Mouse (Mus musculus): ENCODE results near the gene Tktl1. TPM values are rescaled to one million over a fixed set of nuclear protein-coding genes. Genes with fewer than 3 reads are reported as not detected.
A peak's percentile ranks its signal among the peaks of the same experiment; 100 is the strongest.

Tktl1 gene
- polyA plus RNA-seq, 1 experiment = 0.07 TPM

DNA sequence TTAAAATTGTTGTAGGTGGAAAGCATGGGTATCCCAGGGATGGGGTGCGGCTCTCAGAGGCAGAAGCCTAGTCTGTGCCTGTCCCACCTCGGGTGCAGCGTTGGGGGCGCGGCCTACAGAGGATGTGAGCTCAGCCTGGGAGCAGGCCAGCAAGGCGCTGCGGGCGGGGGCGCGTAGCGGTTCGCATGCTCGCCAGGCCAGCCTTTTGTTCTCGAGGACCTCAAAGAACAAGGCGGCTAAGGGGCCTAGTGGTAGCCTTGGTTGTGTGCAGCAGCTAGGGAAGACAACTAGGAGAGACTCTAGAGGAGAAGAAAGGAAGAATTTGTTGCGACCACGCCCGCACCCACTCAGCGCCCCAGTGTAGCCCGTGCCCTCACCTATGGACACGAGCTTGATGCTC is 68.6 kb downstream of the Tktl1 start:
- DNase-seq (ENCODE audit: low read depth in 1 of 2, low spot score in 2 of 2) = peak in 1 of 2 experiments; percentile 69
- no peaks in the 10 kb centered on the region for H3K27me3 ChIP-seq (ENCODE audit: control insufficient read depth, insufficient read depth, low read length)
- no peak for TF ChIP-seq CTCF (IDR thresholded peaks at IDR 0.05; ENCODE audit: extremely low read depth, insufficient read depth, insufficient read length, insufficient replicate concordance)
- TF ChIP-seq POLR2A (IDR thresholded peaks at IDR 0.05; ENCODE audit: low read depth, low read length) = 0 out of 2 replicates have a peak, but pooled peaks have one; percentile 8
- H3K4me1 ChIP-seq (ENCODE audit: control insufficient read depth, insufficient read depth, insufficient read length) = peaks cover 13% of the 10 kb centered on the region
- peaks cover 19% of the 10 kb centered on the region for H3K36me3 ChIP-seq (ENCODE audit: control insufficient read depth, insufficient read depth, low read length)
- H3K4me3 ChIP-seq (ENCODE audit: extremely low read depth, insufficient read depth, insufficient read length) = peak overlapping the region; percentile 78
- 32% methylated on average over 21 of the region's 21 CpGs for WGBS
- peak overlapping the region; percentile 96 for H3K27ac ChIP-seq (ENCODE audit: insufficient read depth, low read length)

DNA sequence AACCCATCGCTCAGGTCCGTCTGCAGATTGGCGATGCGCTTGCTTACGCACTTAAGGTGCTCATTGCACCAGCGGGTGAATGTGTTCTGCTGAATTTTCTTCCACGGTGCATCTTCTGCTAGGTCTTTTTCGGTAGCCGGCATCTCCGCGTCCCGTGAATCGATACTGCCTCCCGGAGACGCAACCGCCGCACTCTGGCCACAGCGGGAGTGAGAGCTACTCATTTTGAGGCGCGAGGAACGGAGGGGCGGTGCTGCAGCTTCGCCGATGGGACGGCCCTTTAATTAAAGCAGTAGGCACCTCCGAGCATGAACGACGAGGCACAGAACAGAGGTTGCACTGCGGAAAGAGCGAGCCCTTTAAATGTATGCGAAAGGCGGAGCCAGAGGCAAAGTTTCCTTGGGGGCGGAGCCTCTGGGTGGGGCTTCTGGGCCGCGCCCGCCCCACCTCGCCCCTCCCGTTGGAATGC is 69.2 kb downstream of the Tktl1 start:
- Histone ChIP-seq H3K4me1 (ENCODE audit: control insufficient read depth, insufficient read depth, insufficient read length) (peaks cover 13% of the 10 kb centered on the region), H3K27ac (ENCODE audit: insufficient read depth, low read length) (peak overlapping the region; percentile 96), H3K27me3 (ENCODE audit: control insufficient read depth, insufficient read depth, low read length) (no peaks in the 10 kb centered on the region), H3K4me3 (ENCODE audit: extremely low read depth, insufficient read depth, insufficient read length) (peak overlapping the region; percentile 78), H3K36me3 (ENCODE audit: control insufficient read depth, insufficient read depth, low read length) (peaks cover 14% of the 10 kb centered on the region)
- DNase-seq (ENCODE audit: low read depth in 1 of 2, low spot score in 2 of 2) = peak; percentile 77 to 80
- 25% methylated on average over 38 of the region's 38 CpGs for WGBS
- TF ChIP-seq POLR2A (IDR thresholded peaks at IDR 0.05; ENCODE audit: low read depth, low read length) (peak; percentile 95), CTCF (IDR thresholded peaks at IDR 0.05; ENCODE audit: extremely low read depth, insufficient read depth, insufficient read length, insufficient replicate concordance) (no peak)

DNA sequence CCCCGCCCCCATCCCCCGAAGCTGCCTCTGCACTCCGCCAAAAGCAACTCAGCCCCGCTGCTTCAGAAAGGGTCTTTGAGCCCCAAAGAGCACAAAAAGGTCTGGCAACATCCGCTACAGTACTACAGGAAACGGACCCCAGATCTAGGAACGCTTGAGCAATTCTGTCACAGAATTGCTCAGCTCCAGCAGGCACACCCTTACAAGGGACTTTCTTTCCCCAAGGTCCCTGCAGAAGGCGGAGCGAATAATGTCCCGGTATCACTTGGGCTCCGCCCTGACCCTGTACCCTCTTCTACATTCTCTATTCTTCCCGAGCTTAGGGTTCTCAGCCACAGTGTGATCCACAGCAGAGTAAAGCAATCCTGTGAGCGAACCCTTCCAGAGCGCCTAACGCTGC is 69.6 kb downstream of the Tktl1 start:
- 27% methylated on average over 15 of the region's 15 CpGs for WGBS
- peak overlapping the region; percentile 76 for H3K27ac ChIP-seq (ENCODE audit: insufficient read depth, low read length)
- no peak for TF ChIP-seq CTCF (IDR thresholded peaks at IDR 0.05; ENCODE audit: extremely low read depth, insufficient read depth, insufficient read length, insufficient replicate concordance)
- TF ChIP-seq POLR2A (IDR thresholded peaks at IDR 0.05; ENCODE audit: low read depth, low read length) = no peak; the same call in 1 of the 2 replicates
- peaks cover 10% of the 10 kb centered on the region for H3K36me3 ChIP-seq (ENCODE audit: control insufficient read depth, insufficient read depth, low read length)
- H3K4me1 ChIP-seq (ENCODE audit: control insufficient read depth, insufficient read depth, insufficient read length) = peaks cover 13% of the 10 kb centered on the region
- H3K27me3 ChIP-seq (ENCODE audit: control insufficient read depth, insufficient read depth, low read length) = no peaks in the 10 kb centered on the region
- peak overlapping the region; percentile 59; the same call in 1 of the 2 replicates for H3K4me3 ChIP-seq (ENCODE audit: extremely low read depth, insufficient read depth, insufficient read length)
- DNase-seq (ENCODE audit: low read depth in 1 of 2, low spot score in 2 of 2) = peak in 1 of 2 experiments; percentile 43

DNA sequence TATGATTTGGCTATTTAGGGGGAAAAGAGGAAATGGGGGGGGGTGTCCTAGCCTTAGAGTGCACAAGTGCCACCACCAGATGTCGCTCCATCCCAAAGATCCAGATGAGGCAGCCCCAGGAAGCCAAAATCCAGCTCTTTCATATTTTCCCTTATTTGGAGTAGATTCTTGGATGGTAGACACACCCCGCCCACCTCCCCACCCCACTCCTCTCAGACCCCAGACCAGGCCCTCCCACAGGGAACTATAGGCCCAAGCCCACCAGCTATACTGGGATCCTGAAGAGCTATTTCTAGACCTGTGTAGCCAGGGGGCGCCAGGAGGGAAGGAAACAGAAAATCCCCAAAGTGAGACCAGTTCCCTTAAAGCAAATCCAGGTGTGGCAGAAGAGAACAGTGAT is 71.6 kb downstream of the Tktl1 start:
- DNase-seq (ENCODE audit: low read depth in 1 of 2, low spot score in 2 of 2) = peak in 1 of 2 experiments; percentile 47
- Histone ChIP-seq H3K4me1 (ENCODE audit: control insufficient read depth, insufficient read depth, insufficient read length) (peaks cover 6% of the 10 kb centered on the region), H3K27me3 (ENCODE audit: control insufficient read depth, insufficient read depth, low read length) (no peaks in the 10 kb centered on the region), H3K27ac (ENCODE audit: insufficient read depth, low read length) (peak overlapping the region; percentile 91), H3K4me3 (ENCODE audit: extremely low read depth, insufficient read depth, insufficient read length) (peak overlapping the region; percentile 63), H3K36me3 (ENCODE audit: control insufficient read depth, insufficient read depth, low read length) (no peaks in the 10 kb centered on the region)
- TF ChIP-seq CTCF (IDR thresholded peaks at IDR 0.05; ENCODE audit: extremely low read depth, insufficient read depth, insufficient read length, insufficient replicate concordance) (peak; percentile 43; the same call in 1 of the 2 replicates), POLR2A (IDR thresholded peaks at IDR 0.05; ENCODE audit: low read depth, low read length) (no peak)
- WGBS = 18% methylated on average over 3 of the region's 3 CpGs

DNA sequence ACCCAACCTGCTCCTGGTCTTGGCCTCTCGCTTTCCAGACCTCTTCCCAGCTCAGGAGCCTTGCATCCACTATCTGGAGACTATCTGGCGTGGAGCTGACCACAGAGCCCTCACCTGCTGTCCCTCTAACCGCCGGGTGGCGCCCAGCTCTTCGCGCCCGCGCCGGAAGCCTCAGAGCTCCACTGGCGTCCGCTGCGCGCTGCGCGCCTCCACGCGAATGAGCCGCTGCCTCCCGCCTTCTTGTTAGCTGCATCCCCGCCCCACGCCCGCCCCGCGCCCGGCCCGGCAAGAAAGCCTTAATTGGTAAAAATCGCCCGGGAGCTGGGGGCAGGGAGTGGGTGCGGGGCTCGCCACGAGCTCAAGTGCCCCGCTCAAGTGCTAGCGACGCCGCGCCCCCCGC is 72.6 kb downstream of the Tktl1 start, which contains the start of gene Flna:
Flna (minus strand) TSS at position 206 of the 400 bp plus-strand sequence.
- Histone ChIP-seq H3K27ac (ENCODE audit: insufficient read depth, low read length) (peak within 1 kb of the TSS; percentile 91), H3K4me3 (ENCODE audit: extremely low read depth, insufficient read depth, insufficient read length) (peak within 1 kb of the TSS; percentile 63), H3K27me3 (ENCODE audit: control insufficient read depth, insufficient read depth, low read length) (no peaks in the 10 kb centered on the region), H3K36me3 (ENCODE audit: control insufficient read depth, insufficient read depth, low read length) (no peaks in the 10 kb centered on the region), H3K4me1 (ENCODE audit: control insufficient read depth, insufficient read depth, insufficient read length) (peaks cover 6% of the 10 kb centered on the region)
- peak in 1 of 2 experiments; percentile 67 for DNase-seq (ENCODE audit: low read depth in 1 of 2, low spot score in 2 of 2)
- WGBS = 23% methylated on average over 38 of the region's 38 CpGs
- no peak; the same call in 1 of the 2 replicates for TF ChIP-seq POLR2A (IDR thresholded peaks at IDR 0.05; ENCODE audit: low read depth, low read length)
- 0 out of 2 replicates have a peak, but pooled peaks have one; percentile 24 for TF ChIP-seq CTCF (IDR thresholded peaks at IDR 0.05; ENCODE audit: extremely low read depth, insufficient read depth, insufficient read length, insufficient replicate concordance)

DNA sequence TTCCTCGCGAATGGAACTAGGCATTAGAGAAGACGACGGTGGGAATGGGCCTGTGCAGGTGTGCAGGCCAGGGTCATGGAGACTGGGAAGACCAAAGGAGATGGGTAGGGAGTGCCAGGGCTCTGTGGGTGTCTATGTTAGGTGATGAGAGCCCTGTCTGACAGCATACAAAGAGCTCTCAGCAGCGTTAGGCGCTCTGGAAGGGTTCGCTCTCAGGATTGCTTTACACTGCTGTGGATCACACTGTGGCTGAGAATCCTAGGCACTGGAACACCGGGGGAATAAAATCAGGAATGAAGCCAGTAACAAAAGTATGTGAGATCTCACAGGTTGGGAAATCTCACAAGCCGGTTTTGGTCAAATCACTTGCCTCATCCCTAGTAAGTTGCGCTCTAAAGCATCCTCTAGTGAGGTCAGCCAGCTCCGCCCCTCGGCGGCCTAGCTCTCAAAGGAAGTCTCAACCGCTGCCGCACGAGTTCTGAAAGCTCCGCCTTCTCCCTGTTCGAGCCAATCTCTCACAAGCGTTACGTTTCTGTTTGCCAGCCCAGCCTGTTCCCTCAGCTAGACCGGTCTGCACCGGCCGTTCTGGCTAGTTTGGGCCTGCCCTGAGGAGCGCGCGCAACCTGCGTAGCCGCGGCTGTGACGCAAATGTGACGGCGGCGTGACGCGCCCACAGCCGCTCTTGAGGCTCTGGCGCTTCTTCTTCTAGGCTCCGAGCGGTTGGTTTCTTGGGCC is 77.3 kb downstream of the Tktl1 start, which contains the start of gene Emd:
Emd (plus strand) TSS at position 535 of the 735 bp plus-strand sequence.
- DNase-seq (ENCODE audit: low read depth in 1 of 2, low spot score in 2 of 2) = peak; percentile 84 to 90
- peak within 1 kb of the TSS; percentile 86 for H3K4me3 ChIP-seq (ENCODE audit: extremely low read depth, insufficient read depth, insufficient read length)
- H3K27ac ChIP-seq (ENCODE audit: insufficient read depth, low read length) = peak within 1 kb of the TSS; percentile 98
- H3K36me3 ChIP-seq (ENCODE audit: control insufficient read depth, insufficient read depth, low read length) = peaks cover 3% of the 10 kb centered on the region; the same call in 1 of the 2 replicates
- WGBS = 35% methylated on average over 39 of the region's 39 CpGs
- H3K27me3 ChIP-seq (ENCODE audit: control insufficient read depth, insufficient read depth, low read length) = no peaks in the 10 kb centered on the region
- H3K4me1 ChIP-seq (ENCODE audit: control insufficient read depth, insufficient read depth, insufficient read length) = peaks cover 10% of the 10 kb centered on the region
- TF ChIP-seq POLR2A (IDR thresholded peaks at IDR 0.05; ENCODE audit: low read depth, low read length) = peak; percentile 28
- TF ChIP-seq CTCF (IDR thresholded peaks at IDR 0.05; ENCODE audit: extremely low read depth, insufficient read depth, insufficient read length, insufficient replicate concordance) = no peak

All from spleen, adult 2 months (tissue).